Mouse (Mus musculus): Measurements from ENCODE around the gene Psmd11.
A peak's percentile ranks its signal among the peaks of the same experiment; 100 is the strongest.

The Psmd11 gene

DNA sequence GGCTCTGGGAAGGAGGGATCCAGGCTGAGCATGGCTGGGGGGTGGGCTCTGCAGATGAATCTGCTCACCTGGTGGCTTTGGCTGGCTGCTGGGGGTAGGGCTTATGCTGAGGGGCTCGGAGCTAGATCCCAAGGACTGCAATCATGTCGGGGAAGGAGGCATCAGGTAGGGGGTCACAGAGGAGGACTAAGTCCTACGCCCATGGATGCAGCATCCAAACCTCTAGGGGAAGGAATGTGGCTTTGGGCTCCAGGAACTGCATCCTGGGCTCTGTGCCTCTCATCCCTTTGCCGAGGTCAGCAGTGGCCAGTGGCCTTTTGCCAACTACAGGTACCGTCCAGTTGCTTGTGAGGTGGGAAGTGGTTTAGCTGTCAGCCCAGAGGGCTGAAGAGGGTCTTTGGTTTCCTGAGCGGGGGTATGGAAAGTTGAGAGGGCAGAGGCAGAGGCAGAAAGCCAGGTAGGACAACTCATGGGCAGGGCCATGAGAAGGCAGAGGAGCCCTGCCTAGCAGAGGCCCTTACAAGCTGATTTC, 55.2 kb downstream of the Psmd11 start:
- DNase-seq = no peak

DNA sequence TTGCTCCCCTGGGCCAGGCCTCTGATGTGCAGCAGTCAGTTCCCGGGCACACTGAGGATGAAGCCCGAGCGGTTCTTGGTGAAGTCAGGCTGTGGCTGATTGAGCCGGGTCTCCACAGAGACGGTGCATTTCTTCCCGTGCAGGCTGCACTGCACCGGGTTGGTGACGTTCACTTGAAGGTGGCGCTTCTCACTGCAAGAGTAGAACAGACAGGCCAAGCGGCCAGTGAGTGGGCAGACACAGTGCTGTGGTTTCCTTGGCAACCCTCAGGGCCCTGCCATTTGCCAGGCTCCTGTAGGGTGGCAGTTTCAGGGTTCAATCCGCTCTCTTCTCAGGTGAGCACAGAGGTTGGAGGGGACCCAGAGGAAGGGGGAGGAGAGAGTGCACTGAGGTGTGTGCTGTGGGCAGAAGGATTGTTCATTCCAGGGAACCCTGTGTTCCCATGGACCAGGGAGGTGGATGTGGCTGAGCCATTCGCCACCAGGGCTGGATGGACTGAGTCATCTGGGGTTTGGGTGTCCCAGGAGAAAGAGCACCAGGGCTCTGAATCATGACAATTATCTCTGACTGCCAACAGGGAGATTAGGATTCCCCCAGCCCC, 55.9 kb downstream of the Psmd11 start:
- no peak for DNase-seq

DNA sequence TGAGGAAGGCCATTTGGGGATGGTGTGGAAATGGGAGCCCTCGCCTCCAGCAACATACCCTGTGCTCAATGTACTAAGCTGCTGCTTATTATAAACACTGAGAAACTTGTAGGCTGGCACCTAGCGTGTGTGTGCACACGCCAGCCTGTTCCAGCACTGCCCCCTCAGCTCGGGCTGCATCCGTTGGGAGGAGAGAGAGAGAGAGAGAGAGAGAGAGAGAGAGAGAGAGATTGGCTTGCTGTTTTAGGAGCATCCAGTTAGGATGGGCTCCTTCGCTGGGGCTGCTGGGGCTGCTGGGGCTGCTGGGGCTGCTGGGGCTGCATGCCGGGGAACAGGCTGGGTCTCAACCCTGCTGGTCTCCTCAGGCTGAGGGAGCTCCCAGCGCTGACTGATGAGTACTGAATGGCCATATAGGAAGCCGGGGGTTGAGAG, 56.7 kb downstream of the Psmd11 start:
- DNase-seq = no peak

DNA sequence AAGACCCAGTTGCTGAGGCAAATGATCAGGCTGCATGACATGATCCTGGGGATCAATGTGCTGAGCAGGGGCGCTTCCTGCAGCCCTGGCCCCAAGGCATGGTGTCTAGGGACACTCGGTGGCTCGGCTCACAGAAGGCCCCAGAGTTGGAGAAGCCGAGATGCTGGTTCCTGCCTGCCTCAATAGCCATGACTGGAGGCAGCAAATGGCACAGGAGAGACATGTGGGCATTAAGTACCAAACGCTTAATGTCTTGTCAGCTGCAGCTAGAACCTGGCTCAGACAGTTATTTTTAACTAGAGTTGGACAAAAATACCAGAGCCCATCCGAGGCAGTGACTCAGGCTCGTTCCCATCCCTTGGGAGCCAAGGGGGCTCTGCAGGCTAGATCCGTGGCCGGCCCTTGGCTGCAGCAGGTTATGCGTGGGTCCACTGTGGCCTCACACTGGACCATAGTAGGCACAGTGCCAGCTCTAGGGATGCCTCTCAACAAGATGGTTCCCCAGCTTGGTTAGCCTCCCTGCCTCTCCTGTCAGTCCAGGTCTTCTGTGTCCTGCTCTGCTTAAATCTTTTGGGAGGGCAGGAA, 57.3 kb downstream of the Psmd11 start:
- no peak for DNase-seq

DNA sequence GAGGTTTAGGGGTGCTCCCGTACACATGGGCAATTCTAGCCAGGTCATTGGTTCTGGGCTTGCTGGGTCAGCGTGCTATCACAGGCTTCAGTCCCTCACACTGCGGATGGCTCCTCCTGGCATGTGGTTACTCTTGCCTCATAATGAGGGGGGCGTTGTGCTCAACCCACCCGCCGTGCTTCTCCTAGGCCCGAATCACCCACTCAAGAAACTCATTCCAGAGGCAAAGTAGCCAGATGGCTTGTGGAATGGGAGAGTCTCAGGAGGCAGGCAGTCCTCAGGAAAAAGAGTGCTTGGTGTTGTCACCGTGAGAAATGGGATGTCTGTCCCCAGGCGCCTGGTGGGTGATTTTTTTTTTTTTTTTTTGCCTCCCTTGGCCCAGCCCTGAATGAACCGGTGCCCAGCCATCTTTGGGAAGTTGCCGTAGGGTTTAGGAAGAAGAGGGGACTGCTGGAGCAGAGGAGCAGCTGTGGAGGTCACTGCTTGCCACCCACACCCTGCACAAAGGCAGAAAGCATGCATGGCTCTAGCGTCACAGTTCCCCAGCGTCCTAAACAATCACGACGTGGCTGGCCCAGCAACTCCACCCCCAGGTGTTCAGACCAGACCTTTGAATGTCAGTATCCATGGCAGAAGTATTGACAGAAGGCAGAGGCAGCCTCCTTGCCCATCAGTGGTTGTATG, 59.6 kb downstream of the Psmd11 start:
- no peak for DNase-seq

DNA sequence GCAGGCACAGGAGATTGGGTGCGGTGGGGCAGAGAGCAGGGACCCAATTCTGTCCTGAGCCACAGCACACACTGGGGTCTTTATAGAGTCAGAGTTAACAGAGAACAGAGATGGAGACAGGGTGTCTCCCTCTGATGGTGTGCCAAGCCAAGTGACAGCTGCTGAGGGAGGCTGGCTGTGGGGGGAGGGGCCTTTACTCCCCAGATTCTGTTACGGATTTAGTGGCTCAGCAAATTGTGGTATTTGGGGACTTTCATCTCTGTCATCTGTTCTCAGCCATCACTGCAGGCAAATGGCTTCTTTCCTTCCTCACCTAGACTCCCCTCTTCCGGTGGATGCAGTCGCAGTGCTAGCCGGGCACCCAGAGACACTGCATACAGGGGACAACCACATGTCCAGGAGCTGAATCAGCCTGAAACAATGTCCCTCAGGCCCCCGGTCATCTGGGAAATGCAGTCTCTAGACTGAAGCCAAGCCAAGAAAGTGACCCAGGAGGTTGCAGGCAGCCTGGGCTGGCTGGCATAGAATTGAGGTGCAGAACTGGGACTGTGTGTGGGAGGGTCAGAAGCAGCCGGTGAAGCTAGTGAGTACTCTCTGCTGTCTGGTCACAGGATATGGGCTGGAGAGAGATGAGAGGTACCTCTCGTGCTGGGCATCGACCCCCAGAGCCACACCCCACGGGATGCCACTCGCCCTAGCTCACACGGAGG, 60.9 kb downstream of the Psmd11 start:
- peak; percentile 69 for DNase-seq

DNA sequence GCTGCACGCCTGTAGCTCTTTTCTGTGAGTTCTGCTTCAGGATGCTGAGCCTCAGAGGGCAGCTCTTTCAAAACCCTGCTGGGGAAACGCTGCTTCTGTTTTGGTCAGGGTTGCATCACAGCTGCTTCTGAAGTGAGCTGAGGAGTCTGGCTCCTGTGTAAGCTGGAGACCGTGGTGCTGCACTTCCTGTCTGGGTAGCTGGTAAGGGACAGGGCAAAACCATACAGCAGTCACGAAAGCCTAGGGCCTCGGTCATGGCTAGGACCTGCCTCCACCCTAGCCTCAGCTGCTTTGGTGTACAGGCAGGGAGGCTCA, 61.4 kb downstream of the Psmd11 start:
- peak; percentile 52 for DNase-seq

DNA sequence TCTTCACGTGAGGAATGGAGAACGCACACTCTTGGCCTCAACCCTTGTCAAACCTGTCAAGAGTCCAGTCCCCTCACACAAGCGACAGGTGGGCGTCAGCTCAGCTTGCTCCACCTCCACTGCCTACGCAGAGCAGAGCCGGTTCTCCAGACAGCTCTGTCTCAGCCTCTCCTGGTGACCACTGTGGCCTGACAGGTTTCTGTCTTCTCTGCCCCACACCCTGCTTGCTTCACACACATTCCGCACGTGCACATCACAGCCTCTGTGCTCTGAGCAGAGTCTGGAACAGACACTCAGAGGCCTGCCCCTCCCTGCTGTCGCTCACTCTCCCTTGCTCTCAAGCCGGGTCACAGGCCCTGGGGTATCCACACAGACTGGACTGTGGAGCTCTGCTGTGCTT, 62.4 kb downstream of the Psmd11 start:
- no peak for DNase-seq

DNA sequence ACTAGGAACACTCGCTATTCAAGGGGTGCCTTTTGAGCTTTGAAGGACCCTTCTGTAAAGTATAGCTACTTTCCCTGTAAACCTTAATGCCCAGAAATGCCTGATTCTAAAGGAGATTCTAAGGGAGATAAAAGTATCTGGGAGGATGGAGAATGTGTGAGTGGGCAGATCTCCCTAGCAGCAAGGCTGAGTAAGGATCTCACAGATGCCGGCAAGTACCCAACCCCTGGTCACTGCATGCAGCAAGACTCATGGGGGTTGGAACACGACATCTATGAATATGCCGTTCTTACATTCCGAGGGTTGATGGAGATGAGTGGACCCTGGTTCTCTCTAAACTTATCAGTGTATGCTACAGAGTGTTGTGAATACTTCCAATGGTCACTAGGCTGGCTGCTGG, 64.8 kb downstream of the Psmd11 start:
- no peak for DNase-seq

DNA sequence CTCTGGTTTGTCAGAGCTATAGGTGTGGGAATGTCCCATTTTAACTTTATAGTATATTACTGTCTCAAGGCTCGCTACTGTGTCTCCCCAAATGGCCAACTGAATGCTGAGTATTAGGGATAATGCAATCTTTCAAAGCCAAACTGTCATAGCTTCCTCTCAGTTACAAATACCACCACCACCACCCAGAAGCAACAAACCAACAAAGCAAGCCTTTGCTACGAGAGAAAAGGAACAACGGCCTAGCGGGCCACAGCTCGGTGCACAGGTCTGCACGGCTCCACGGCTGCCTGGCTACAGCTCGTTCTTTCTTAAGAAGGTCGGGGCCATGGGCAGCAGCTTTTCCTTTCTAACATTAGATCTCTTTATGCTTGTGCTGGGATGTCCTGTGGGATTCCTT, 66.4 kb downstream of the Psmd11 start:
- no peak for DNase-seq

DNA sequence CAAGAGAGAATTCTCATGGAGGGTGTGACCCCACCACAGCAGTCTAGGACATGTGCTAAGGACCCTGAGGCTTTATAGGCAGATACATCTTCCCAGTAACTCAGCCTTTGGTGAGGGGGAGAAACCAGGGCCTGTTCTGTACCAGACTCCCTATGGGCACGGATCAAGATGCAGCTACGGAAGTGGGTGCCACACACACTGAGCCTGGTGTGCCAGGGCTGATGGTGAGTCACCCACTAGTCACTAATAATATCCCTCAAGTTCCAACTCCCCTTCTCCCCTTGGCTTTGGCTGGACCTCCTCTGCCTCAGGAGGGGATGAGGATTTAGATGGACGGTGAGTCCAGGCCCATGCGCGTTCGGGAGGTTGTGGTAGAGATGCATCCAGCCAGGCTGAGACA, 67.6 kb downstream of the Psmd11 start:
- DNase-seq = no peak

DNA sequence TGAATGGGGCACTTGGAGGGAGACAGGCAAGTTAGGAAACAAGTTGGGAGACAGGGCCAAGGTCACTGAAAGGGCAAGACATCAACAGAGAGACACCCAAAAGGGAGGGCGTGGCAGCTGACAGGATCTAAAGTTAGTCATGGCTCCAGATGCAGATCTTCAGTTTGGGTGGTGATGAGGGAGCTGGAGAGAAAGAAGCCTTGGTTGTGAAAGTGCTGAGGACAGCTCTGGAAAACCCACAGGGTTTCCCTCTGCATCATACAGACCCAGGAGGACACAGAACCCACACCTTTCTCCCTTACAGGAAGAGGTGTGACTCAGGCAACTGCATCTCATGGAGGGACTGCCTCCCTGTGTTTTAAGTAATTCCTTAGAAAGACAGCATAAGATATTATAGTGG, 68.2 kb downstream of the Psmd11 start:
- DNase-seq = no peak

DNA sequence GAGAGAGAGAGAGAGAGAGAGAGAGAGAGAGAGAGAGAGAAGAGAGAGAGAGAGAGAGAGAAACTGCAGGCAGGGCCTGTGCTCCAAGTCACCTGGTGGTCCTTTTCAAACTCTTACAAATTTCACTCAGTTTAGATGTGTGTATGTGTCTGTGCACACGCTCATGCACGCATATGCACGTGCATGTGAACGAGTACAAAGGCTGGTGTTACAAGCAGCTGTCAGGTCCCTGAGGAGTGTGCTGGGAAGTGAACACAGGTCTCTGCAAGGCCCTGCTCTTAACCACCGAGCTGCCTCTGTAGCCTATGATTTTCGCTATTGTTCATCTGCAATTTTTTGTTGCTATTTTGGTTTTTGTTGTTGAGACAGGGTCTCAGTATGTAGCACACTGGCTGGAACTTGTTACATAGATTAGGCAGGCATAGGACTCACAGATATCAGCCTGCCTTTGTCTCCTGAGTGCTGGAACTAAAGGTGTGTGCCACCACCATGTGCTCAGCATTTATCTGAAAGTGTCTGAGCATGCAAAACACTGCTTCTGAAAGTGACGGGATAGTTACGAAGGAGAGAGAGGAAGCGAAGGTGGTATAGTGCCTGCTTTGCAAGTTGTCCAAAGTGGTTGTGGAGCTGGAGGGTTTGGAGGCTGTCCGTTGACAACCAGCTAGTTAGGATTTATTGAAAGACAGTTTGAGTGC, 69.0 kb downstream of the Psmd11 start:
- DNase-seq = no peak

DNA sequence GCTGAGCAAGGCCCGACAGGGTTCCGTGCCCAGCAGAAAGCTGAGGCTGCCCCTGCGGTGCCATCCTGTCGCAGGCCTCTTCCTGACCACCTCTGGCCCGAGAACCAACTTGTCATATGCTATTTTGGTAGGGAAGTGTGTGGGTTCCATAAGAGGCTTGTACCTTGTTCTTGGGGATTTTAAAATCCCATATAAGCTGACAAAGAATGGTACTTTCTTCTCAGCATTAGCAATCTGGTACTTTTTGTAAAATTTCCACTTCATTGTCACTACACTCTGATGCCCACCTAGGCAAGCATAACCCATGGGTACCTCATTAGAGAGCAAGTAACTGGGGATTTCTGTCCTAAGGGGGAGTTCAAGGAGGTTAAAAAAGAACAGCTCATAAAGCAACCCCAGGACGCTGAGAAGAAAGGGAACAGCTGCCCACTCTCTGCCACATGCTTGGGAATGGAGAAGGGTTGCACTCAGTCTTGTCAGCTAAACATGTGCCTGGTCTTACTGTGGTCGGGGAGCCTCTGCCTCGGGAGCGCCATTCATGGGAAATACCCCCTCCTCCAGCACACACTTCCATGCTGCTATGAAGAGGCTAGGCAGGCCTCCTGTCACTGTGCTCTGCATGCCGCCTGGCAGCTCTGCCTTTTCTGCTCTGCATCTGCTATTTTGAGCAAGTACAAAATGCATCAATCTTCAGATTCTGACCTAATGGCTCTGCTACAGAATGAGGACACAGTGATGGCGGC, 70.1 kb downstream of the Psmd11 start:
- DNase-seq = no peak

DNA sequence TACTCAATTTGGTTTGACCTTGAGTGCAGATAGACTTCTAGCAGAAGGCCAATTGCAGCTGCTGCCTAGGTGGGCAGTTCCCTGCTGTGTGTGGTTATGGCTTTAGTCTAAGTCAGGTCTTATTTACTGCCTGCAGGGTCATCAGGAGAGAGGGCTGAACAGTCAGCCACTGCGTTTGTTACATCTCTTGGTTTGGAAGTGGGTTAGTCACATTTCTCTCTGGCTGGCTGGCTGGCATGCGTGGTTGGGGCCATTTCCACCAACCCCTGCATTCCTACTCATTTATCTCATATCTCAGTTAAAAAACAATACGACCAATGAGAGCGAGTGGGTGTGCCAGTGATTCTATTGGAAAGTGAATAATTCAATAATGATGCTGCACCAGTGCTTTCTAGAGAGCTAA, 71.1 kb downstream of the Psmd11 start:
- no peak for DNase-seq

DNA sequence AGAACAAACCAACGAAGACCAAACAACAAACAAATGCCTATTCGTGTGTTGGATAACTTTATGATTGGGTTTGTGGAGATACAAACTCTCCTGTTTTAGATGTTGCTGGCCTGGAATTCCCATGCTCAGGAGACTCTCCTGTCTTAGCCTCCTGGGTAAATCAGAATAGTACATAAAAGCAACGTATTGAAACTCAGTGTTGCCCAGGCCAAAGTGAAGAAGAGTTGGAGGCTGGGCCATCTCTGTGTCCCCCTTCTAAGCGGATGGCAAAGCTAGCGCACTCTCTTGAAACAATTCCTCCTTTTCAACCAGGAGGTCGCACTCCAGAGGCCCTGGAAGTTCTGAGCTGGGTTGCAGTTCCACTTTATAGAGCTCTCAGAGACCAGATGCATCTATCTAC, 74.9 kb downstream of the Psmd11 start:
- no peak for DNase-seq

DNA sequence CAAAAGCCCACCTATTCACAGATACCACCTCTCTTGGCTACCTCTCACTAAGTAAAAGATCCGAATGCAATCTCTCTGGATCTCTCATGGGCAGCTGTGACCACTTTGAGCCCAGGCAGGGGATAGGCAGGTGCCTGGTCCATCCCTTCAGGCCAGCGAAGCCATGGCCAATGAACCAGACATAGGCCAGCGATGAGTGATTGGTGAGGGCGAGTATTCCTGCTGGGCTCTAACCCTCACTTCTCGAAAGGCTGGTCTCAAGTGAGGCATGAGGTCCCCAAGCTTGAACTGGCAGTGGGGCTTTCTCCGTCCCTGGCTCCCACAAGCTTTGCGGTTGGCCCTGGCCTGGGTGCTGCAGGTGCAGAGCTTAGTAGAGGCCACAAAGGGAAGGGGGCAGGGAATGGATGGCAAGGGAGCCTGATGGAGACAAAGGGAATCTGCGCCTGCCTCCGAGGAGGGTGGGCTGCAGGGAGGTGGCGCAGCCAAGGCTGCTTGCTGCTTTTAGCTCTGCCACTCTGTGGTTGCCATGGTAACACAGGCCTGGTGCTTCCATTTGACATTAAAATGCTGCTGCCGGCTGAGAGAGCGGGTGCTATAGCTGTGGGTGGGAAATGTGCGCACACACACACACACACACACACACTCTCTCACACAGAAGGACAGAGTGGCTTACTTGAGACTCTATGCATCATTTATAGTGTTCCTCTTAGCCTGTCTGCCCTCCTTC, 75.5 kb downstream of the Psmd11 start:
- no peak for DNase-seq

DNA sequence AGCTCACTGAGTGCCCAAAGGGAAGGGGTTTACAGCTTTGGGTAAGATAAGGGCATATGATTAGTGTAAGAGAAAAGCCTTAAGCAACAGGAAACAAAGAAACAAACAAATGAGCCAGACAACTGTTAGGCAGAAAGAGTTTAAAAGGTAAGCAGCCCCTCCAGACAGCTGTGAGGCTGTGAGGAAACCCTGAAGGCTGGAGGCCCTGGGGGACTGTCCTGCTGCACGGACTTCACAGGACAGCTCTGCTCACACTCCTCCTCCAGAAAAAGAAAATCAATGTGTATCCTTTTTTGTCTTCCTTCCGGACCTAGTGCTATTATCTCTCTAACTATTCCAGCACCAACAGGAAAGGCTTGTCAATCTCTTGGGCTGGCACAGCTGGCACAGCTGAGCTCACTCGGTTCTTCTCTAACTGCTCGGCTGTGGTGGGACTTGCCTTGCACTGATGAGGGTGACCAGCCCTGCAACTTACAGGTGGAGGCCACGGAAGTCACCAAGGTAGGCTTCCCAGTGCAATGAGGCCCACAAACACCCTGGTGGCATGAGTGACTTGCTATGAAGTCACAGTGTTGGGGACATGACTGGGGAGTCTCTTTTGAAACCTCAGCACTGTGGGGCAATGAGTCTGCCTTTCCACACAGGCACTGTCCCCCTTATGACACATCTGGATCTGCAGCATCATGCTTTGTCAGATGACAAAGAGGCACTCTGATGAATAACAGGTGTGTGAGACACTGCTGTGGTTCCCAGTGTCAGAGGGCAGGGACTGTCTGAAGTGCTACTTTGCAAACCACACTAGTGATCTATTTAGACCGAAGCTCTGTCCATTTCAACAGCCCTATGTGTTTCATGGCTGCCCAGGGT, 76.3 kb downstream of the Psmd11 start:
- DNase-seq = no peak

DNA sequence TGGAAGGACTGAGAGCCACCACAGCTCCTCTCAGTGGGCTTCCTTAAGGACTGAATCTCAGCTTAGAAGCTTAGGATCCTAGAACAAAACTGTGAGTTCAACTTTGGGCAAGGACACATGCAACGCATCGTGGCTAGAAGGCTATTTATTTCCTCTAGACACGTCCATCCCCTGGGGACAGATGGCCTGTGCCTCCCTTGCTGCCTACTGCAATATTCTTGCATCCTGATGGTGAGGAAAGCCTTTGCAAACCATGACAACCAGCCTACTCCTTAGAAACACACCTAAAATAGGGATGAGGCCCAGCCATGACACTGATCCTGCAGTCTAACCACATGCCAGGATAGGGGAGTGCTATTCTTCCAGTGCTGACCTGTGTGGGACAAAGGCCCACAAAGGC, 77.2 kb downstream of the Psmd11 start:
- DNase-seq = no peak

DNA sequence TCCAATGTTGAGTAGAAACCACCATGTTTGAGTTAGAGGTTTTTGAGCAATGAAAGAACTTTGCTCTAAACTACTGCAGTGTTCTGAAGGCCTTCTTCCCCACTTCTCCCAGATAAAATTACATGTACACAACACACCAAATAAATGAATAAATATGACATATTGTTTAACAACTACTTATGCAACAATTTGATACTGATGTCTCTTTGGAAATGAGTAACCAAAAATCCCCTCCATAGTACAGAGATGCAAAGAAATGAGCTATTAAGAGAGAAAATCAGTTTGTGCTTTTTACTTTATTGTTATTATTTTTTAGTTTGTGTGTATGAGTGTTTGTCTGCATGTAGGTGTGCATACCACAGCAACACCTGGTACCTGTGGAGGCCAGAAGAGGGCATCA, 78.1 kb downstream of the Psmd11 start:
- DNase-seq = no peak

DNA sequence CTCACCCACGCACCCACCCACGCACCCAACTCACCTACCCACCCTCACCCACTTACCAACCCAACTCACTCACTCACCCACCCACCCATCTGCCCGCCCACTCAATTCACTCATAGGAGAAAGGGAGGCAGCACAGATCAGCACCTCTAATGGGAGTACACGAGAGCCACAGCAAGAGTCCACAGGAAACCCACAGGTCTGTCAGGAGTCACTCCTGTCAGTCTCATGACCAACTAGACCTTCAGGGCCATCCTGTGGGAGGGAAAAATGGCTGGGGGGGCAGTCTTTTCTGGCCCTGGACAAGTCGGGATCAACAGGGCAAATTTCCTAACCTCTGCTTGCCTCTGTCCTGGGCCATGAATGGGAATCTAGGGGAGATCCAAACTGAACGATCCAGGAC, 79.4 kb downstream of the Psmd11 start:
- DNase-seq = no peak
